Mouse (Mus musculus): Measurements from ENCODE around the gene Dscaml1. TPM values are rescaled to one million over a fixed set of nuclear protein-coding genes. Genes with fewer than 3 reads are reported as not detected.

Dscaml1 gene
- total RNA-seq, 2 experiments from 2014 or later = 73.7 to 75.4 TPM

DNA sequence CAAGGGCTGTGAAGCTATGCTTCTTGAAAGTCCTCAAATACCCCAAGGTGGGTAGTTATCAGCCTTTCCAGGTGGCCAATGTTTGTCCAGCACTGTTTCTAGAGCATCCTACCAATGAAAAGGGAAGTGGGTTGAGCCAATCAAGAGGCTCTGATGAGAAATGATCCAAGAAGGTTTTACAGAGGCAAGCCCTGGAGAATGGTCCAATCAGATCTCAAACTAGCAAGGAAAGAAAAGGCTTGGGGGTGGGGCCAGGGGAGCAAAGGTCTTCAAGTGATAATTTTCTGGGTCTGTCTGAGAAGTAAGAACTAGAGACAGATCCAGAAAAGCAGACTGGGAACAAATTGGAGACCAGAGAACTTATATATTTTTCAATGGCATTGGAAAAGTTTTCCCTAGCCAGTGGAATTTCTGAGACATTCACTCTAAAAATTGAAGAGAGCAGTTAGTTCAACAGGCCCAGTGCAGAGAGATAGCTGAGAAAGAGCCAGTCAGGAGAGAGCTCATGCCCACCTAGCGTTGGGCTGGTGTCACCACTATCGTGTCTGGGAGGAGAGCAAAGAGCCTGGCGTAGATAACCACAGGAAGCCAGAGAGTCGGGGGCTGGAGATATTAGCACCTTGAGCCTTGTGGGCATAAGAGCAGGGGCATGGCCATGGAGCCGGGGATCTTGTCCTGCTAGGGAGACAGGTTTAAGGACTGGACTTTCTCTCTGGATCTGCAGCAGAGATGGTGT is 140.6 kb downstream of the Dscaml1 start:
- no peak for DNase-seq (ENCODE audit: low spot score in 2 of 2)

DNA sequence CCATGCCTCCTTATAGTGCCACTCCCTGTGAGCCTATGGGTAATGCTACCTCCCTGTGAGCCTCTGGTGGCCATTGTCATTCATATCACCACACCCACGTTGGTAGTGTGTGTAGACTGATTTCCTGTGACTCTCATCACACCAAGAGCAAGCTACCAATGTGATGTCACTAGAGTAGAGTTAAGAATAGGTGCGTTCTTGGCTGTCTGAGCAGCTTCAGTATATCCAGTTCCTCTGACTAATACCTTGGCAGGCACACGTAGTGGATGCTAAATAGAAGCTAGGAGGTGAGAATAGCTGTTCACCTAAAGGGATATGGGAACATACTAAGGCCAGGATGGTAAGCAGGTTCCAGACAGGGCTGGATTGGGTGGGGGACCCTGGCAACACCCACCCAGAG is 143.3 kb downstream of the Dscaml1 start:
- DNase-seq (ENCODE audit: low spot score in 2 of 2) = no peak

DNA sequence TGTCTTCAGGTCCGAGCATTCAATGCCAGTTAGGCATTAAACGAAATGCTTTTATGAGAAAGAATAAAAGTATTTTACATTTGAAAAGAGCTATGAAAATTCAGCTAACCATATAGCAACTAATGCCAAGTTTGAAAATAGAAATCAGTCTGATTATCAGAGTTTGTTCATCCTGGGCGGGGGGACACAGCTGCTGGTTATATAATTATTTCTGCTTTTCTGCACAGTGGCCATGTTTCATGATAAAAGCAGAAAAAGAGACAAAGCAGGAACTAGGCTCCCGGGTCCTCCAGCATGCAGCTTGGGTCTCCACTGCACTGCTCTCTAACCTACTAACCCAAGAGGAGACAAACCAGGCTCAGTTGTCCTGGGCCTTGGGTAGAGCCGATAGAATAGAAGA is 143.9 kb downstream of the Dscaml1 start:
- peak in 1 of 2 experiments; percentile 61 for DNase-seq (ENCODE audit: low spot score in 2 of 2)

DNA sequence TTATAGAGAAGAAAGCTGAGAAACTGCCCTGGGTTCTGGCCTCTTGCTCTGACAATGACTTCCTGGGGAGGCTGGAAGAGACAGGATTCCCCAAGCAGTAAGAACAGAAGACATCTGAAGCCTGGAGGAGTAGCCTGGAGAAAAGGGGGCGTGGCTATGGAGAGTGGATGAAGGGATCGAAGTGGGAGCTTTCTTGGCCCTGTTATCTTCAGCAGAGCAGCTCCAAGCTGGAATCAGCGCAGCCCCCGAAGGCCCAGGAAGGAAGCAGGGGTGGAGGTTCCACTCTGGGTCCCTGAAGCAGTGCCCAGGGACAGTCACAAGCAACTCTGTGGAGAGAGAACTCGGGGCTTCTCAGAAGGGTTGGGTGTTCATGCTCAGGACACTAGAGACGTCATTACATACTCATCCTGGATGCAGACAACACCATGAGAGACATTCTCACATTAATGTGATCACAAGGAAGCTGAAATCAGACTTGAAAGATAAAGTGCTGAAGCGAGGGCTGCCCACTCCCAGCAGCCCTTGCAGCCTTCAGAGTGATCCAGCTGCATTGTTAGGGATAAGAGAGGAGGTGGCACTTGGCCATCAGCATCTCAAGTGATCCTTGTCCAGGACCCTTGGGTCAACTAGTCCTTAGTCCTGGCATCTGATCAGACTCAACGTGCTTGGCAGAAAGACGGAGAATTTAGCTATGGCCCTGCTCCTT is 146.5 kb downstream of the Dscaml1 start:
- DNase-seq (ENCODE audit: low spot score in 2 of 2) = no peak

DNA sequence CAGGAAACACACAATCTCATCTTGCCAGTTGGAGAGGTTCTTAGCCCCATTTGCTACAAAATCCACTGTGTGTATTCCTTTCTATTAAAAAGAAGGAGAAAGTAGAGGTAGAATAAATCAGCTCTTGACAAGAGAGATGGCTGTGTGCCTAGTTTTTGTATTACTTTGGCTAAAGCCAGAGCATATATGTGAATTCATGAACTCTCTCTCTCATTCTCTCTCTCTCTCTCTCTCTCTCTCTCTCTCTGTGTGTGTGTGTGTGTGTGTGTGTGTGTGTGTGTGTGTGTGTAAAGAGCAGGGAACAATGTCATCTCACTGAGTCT is 147.0 kb downstream of the Dscaml1 start:
- no peak for DNase-seq (ENCODE audit: low spot score in 2 of 2)

DNA sequence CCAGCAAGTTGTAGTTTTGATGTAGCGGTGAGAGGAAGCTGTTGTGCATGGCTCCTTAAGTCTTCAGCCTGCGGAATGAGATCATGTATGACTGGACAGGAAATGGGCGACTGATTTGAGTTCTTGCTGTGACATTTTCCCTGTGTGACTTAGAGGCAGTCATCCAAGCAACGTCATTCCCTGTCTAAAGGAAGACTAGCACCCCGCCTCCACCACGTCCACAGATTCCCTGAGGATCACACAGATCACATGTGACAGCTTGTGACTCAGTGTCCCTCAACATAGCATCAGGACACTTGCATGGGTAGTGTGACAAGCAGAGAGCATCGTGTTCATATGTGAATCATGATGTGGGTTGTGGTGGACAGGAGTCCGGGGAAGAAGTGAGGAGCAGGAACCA is 147.6 kb downstream of the Dscaml1 start:
- no peak for DNase-seq (ENCODE audit: low spot score in 2 of 2)

DNA sequence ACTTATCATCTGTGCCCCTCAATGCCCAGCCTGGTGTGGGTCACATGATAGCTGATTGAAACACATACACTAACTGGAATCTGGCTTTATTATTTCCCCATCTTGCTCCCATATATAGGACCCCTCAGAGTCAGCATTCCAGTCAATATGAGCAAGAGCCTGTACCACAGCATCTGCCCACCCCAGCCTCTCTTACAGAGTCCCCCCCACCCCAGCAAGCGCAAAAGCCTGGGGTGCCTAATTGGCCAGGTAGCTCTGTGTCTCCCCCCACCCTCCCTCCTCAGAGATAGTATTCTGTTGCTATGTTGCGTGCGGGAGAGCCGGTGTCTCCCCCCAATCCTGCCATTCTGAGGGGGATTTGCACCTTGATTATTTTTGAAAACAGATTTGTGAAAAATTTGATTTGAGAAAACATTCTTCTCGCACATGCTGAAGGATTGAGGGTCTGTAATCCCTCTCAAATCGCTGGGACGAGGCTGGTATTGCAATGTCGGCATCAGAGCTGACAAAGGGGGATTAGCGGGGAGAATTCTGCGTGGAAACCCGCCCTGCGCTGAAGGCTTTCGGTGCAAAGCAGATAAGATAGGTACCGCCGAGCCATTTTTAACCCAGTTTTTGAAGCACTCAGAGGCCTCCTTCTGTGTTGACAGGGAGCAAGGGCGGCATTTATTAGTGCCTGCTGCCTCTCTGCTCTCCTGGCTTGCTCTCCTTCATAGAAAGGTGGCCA is 153.8 kb downstream of the Dscaml1 start:
- no peak for DNase-seq (ENCODE audit: low spot score in 2 of 2)

DNA sequence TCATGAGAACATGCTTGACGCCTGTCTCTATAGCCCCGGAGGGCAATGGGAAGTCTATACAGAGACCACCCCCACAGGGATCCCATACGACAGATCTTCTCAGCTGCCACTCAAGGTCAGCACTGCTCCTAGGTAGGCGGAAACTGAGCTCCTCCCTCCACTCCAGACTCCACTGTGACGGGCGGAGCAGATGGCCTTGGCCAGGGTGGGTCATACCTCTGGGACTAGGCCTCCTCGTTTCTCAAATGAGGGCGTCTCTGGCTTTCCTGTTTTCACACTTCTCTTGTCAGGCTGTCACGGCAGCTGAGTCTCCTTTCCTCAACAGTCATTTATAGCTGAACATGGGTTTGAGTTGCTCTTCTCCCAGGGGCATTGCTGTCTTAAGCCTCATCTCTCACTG is 160.0 kb downstream of the Dscaml1 start:
- no peak for DNase-seq (ENCODE audit: low spot score in 2 of 2)

DNA sequence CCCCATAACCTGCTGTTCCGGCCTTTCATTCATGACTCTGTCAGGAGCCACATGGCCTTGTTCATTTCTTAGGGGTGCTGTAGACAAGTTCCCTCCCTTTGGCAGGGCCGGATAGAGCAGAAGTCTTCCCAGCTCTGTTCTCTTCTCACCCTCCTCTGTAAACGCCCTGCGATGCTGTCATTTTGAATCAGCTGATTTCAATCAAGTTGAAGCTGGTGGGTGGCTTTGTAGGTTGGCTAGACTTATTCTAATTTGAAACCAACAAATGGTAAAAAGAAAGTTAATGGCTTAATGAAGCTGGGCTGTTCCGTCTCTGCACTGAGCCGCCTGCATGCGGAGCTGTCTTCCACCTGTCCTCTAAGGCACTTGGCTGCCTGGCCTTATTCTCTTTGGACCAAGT is 161.3 kb downstream of the Dscaml1 start:
- DNase-seq (ENCODE audit: low spot score in 2 of 2) = peak in 1 of 2 experiments; percentile 73

DNA sequence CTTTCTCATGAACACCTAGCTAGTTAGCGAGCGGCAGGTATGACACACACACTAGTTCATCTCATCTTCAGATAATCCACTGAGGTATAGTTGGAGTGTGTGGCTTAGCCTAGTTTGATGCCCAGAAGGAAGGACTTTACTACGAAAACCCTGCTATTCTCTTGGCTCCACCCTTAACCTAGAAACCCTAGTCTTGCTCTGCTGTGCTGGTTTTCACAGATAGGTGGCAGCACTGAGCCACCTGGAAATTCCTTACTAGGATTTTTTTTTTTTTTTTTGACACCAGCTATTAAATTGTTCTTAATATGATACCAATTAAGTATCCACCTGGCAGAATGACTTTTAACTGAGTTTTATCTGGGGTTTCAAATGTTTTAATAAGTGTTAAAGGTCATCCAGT is 163.4 kb downstream of the Dscaml1 start:
- peak in 1 of 2 experiments; percentile 65 for DNase-seq (ENCODE audit: low spot score in 2 of 2)

DNA sequence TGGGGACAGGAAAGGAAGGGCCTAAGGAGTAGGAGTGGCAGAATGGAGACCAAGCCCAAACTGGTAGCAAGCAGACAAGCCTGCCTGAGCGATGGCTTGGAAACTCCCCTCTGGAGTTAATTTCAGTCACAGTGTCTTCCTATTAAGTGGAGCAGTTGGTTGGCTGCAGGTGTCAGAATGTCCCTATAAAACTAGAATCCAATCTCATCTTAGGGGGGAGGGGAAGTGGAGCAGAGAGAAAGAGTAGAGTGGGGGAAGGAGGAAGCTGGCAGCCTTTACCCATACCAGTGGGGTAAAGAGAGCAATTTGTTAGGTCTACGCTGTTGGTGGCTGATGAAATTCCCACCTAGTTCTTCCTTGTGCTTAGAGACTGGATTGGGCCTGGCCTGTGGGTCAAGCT is 164.6 kb downstream of the Dscaml1 start:
- no peak for DNase-seq (ENCODE audit: low spot score in 2 of 2)

DNA sequence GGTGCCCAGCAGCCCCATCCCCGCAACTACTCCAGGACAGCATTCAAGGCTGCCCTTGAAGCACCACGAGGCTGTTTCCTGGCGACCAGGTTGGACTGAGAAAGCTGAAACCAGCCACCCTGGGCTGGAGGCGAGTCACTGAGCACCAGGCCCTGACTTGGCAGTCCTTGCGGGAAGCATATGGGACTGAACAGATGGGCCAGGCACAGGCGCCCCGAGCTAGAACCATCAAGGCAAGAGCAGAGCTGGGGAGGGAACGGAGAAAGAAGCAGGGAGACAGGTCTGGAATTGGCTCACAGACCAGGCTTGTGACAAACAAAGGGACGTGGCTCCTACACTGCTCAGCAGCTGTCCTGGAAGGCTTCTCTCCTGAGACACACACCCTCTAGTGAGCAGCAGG is 165.9 kb downstream of the Dscaml1 start:
- peak; percentile 71 to 84 for DNase-seq (ENCODE audit: low spot score in 2 of 2)

DNA sequence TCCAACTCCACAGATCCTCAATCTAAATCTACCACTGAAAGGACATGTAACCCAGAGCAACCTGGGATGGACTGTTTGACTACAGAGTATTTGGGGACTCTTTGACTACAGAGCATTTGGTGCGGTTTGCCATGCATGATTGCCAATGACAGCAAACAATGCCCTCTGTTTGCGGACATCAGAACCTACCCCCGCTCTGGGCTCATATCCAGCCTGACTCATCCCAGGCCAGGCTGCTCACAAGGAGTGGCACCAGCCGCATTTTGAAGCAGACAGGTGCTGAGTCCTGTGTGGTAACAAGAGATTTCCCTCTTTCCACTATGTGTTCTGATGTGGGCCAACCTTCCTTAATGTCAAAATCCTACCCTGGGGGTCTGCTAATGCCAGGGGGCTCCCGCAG is 171.7 kb downstream of the Dscaml1 start:
- no peak for DNase-seq (ENCODE audit: low spot score in 2 of 2)

DNA sequence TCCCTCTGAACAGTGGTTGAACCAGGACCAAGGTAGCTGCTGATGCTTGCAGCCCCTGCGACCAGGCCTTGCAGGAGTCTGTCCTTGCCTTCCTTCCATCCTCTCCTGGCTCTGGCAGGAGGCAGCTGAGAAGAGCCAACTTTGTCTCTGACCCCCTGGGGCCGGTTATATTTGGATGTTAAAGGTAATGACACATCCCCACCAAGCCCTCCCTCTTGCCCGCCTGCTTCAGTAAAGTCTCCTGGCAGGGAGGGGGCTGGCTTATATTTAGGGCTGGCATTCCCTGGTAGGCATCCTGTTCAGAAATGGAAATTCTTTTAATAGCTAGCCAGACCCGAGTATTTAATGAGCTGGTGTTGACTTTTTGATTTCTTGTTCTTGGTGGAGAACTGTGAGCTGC is 172.9 kb downstream of the Dscaml1 start:
- DNase-seq (ENCODE audit: low spot score in 2 of 2) = no peak

DNA sequence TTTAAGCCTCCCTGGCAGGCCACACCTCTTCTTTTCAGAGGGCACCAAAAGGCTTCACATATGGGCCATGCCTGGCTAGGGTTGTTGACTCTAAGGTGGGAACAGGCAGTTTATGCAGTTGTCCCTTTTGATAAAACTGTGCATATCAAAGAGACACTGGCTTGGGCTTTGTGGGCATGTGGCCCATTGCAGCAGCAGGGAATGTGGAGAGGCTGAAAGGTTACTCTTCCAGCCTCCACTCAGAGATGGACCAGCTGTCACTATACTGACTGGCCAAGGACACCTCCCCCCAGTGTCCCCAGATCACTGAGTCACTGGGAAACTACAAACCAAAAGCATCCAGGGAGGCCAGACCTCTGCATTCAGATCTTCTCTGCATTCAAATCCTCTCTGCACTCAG is 180.9 kb downstream of the Dscaml1 start:
- DNase-seq (ENCODE audit: low spot score in 2 of 2) = no peak

DNA sequence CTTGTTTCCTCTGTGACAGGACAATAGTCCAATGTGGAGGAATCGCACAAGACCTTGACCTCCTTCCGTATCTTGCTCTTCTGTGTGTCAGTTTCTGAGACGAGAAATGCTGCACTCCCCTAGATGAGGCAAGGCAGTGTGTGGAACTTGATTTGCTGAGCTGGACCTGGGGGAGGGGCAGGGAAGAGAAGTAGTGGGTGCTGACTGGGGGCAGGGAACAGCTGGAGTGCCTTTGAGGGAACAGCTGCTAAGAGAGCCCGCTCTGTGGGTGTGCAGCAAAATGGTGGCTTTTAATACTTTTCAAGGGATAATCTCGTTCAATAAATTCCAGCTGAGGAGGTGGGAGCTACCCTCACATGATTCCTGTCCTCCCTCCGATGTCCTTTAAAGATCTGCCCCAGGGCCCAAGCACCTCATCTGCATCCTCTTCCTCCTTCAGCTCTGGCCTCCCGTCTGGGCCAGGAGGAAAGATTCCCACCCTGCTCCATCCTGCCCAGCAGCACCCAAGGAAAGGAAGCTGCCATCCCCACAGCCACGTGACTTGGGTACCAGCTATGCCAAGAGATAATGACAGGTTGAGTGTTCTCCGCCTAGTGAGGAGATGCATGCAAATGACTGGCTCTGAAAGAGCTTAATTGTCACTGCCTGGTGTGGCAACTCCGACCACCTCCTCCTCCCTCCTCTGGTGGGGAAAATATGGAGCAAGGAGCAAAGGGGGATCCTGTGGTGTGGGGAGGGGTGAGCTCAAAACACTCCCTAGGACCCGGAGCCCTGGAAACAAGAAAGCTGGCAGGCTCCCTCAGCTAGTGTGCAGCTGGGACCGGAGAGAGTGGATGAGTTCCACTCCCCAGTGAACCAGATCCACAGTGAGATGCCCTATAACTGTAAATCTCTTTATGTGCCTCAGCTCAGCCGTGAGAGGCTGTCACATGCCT is 181.9 kb downstream of the Dscaml1 start:
- DNase-seq (ENCODE audit: low spot score in 2 of 2) = peak; percentile 68 to 78

DNA sequence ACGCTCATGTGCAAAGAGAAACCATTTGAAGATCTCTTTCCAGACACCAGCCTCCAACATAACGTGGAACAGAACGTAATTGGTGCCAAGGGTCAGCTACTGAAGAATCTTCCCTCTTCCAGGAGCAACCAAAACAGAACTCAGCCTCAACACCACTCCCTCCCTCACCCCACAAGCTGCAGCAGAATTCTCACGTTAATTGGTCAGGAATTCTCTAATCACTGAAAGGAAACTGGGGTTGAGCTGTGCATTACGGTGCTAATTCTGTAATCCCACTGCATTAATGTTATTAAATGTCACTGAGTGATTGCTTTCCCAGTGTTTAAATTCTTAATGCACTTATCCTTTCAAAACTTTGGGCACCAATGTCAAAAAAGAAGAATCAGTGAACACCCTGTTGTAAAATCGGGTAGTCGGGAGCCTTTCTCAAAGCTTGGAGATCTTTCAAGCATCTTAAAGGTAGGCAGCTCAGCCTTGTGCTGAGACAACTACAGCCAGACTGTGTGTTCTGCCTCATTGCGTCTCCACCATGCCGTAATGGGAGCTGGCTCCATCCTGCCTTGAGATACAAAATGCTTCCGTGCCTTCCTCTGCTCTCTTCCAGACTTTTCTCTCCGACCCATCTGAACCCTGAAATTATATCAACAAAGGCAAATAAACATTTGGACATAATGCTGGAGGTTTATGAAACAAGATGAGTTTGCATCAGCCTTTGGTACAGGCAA is 184.1 kb downstream of the Dscaml1 start:
- no peak for DNase-seq (ENCODE audit: low spot score in 2 of 2)

DNA sequence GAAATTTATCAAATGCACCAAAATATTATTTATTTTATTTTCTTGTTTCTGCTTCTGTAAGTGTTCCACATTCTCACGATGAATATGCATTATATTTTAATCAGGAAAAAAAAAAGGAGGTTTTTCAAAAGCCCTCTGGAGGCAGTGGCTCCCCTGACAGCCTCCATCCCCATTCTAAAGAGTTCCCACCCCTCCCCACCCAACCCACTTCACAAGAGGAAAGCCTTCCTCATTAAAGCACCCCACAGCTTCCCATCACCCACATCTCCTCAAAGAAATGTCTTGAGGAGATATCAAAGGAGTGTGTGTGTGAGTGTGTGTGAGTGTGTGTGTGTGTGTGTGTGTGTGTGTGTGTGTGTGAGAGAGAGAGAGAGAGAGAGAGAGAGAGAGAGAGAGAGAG is 188.2 kb downstream of the Dscaml1 start:
- no peak for DNase-seq (ENCODE audit: low spot score in 2 of 2)

DNA sequence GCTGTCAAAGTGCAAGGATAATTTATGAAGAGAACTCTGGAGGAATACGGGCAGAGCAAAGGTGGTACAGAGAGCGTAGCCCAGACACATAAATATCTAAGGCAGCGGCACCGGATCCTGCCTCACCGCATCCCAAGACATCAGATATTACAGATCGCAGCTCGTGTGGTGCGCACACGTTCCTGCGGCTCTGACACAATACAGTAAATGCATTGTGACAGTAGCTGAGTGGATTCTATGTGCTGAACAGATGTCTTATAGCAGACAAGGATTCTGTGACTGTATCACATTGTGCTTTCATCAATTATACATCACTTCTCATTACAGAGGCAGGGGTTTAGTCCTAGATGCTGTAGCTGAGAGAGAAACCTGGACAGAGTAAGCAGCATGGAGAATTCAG is 191.5 kb downstream of the Dscaml1 start:
- no peak for DNase-seq (ENCODE audit: low spot score in 2 of 2)

DNA sequence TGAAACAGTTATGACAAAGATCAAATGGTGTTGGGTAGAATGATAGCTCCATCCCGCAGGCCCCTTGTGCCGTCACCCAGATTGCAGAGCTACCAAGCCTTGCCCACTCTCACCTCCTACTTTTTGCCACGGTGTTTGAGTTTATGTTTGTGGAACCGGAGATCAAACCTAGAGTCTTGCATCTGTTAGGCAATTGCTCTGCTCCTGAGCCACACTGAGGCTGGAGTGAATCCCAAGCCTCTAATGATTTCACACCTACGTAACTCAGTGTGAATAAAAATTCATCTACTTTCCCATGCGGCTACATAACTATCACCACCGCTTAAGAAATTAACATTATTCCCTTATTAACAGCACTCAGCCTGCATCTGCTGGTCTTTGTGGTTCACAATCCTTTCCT is 192.0 kb downstream of the Dscaml1 start:
- DNase-seq (ENCODE audit: low spot score in 2 of 2) = no peak

DNA sequence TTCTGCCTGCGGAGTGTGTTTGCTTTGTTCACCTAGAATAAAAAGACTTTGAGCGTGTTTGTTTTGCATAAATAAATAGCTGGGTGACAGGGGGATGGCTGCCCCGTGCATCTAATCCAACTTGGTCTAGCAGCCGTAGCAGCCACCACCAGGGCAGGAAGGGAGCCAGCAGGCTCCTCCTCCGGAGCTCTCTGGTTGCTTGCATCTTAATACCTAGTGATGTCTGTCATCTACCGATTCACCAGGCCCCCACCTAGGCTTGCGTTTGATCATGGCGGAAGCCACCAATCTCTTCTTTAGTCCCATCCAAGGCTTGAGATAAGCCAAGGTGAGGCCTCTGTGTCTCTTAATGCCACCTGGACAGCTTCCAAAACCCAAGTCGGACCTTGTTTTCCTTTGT is 193.6 kb downstream of the Dscaml1 start:
- no peak for DNase-seq (ENCODE audit: low spot score in 2 of 2)
